Mouse (Mus musculus) megakaryocyte, embryonic 14.5 days (primary cell): ENCODE measurements around the gene Noto.

Experiments used
- FLI1 ChIP-seq: IDR thresholded peaks from 2 replicates; pipeline ENCODE4 v1.6.1; 2012; ENCODE audit warnings: low read length, inconsistent platforms, mixed read lengths
- GATA1 ChIP-seq: IDR thresholded peaks from 3 replicates; pipeline ENCODE4 v1.6.1; 2012; ENCODE audit warnings: mixed read lengths, low read length, inconsistent platforms, borderline replicate concordance

GRCm38 (mm10) chr6:85397165-85397564 is 26.5 kb upstream of the Noto start:
- TF ChIP-seq FLI1: no peak
- no peak for TF ChIP-seq GATA1
